Mouse (Mus musculus) heart, postnatal 4 days (tissue): ENCODE measurements at regions not wholly inside any gene's neighbourhood (a gene's known extent, or its start where the extent isn't known, plus 50 kb on each side); places are given as distances from the start of the nearest gene placed in this dataset.

Source experiments
- DNase-seq: peaks from one replicate; pipeline ENCODE4 v3.0.0; 2021

DNA sequence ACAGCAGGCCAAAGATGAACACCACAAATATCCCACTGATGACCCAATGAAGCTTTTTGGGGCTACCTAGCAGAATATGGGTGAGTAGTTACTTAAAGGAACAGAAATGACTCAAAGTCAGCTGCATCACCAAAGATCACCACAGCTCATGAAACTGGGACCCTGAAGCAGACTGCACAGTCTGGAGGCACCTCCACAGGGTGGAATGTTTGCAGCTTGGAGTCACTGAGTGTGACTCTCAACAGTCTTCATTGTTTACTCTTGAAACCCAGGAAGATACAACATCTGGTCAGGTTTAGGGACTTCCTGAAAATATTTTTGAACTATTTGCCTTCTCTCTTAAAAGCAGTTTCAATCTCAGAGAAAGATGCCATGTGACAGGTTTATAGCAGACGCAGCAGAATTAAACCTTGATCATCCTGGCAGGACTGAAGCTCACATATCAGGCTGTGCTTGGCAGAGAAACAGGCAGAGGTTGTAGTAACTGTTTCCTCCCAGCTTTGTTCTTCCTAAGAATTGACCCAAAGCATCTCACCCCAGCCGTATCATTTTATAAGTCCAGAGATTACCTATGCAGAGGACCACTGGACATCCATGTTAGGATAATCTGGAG lies 944.1 kb upstream of the Adgrl4 start:
- no peak for DNase-seq

DNA sequence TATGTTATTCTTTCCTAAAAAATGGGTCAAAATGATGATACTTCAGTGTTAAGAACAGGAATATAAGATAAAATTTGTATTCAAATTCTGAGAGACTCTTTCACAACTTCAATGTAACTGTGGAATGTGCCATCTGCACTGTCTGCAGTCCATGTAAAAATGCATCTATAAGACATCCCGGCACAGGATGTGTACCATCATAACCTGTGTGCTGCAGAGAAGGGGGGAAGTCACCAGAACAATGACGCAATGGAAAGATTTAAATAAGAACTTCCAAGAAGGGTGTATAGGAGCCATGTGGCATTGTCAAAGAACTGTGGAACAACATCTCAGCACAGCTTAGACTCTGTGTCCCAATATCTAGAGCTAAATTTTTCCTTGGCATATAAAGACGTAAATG lies 906.7 kb upstream of the Adgrl4 start:
- DNase-seq, result no peak

DNA sequence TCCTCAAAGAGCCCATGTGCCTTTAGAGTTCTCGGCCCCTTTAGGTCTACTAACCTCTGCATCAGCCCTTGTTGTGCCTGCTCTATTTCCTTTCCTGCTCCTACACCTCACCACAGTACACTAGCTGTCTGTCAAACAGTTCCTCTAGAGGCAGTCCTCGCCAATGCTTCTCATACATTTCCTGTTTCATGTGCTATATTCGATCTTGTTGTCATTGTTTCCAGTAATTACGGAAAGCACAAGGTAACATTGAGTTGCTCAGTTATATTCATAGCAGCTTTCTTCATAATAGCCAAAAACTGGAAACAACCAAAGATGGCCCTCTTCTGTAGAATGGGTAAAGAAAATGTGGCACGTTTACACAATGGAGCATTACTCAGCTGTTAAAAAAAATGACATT lies 894.6 kb upstream of the Adgrl4 start:
- DNase-seq, result no peak

DNA sequence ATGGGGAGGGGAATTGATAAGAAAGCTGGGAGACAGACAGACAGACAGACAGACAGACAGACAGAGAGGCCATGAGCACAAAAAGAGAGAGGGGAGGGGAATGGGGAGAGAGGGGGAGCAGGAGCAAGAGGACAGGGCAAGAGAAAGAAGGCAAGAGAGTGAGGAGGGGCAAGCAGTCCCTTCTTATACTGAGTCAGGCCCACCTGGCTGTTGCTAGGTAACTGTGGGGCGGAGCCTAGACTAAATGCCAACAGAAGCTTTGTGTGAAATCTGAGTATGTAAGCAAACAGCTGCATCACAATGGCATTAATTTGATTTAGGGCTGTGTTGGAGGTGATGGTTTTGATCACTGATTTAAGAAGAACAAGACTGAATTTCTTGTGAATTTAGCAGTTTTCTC lies 849.2 kb upstream of the Adgrl4 start:
- DNase-seq, result no peak

DNA sequence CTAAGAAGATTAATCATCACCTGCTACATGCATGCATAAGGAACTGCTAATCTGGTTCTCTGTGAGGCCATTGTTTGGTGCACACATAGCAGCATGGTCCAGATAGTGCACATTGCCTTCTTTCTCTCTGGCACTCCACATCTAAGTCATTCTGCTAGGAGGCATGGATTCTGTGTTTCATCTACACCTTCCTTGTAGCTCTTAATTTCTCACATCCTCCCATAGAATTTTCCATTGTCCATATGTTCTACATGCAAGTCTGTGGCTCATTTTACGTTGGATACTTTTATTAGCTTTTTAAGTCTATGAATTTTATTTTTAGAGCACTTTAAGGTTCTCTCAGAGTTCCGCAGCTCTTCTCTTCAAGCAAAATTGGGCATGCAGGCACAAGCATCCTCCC lies 846.7 kb upstream of the Adgrl4 start:
- no peak for DNase-seq

DNA sequence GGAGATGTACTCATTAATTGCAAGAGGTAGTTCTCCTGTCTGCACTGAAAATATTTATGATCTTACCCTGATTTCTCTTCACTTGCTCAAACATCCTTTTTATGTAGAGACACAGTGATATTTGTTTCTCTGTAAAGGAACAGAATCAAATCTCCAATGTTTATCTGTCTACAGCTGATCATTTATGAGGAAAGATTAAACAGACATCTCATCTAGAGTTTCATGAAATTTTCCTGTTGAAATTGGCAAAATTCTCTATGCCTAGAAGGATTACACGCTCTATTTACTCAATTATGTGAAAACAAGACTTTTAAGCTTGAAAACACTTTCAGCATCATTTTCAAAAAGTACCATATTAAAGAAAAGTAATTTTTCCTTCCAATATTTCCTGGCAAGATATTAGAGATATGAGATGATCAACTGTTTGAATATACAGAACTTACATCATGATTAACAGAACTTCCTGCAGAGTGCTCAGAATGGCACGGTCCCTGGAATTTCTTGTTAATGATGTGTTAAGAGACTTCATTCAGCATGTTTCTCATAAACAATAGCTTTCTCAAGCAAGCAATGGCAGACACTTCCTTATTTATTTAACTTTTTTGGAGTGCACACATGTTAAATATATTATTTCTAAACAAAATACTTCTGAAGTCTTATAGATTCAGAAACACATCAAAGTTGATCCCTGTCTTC lies 834.1 kb upstream of the Adgrl4 start:
- no peak for DNase-seq

DNA sequence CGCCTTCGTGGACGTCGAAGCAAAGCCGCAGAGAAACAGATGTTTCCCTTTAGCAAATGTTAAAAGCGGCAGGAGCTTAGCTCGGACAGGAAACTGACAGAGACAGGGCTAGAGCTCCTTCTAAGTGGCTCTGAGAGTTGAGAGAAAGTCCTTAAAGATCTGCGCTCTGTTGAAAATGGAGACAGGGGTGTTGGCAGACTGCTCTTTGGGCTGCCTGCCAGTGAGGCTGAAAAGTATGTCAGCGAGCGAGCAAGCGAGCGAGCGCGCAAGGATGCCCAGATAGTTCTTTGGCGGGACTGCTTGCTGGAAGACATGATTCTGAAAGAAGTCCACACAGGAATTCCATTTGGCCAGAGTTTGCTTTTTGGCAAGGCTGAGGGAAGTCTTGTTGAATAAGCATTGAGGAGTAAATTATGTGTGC lies 827.0 kb upstream of the Adgrl4 start:
- peak; percentile 82 for DNase-seq

DNA sequence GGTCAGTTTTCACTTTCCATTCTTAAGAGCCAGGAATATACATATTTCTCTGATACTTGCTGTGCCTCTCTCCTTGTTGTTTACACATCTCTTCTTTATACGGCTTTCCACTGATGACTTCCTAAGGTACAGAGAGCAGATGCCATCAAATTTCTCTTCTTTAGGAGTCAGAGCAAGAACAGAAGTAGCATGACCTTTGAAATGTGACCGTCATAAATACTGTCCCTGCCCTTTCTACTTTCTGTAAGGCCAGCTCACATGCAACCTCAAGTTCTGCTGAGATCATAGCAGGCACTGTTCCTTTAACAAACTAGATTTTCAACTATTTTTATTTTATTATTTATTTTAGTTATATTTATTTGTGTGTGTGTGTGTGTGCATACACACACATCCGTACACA lies 800.1 kb upstream of the Adgrl4 start:
- no peak for DNase-seq

DNA sequence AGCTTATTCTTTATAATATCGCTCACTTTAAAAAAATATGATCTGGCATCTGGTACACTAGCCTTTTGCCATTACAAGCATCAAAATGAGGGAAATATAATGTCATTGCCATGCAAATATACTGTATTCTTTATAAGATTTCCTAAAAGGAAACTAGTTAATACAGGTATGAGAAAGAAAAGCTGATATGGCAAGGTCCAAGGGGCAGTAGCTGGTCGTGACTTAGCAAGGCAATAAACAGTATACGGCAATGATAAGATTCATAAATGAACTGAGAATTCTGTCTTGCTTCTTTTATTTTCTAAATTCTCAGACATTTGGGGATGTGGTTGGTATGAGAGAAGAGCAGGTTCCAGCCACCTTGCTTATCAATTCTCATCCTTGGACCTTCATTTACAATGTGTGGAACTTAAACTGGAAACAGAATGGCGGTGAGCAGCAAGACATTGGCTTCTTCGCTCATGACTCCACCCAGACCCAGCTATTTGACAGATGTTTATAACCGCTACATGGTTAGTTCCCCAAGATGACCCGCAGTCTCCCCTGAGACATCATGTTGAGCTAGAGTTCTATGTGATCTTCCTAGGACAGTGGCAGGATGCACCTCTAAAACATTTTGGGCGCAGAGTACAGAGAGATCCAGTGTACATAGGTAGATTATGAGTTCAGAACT lies 797.5 kb upstream of the Adgrl4 start:
- no peak for DNase-seq

DNA sequence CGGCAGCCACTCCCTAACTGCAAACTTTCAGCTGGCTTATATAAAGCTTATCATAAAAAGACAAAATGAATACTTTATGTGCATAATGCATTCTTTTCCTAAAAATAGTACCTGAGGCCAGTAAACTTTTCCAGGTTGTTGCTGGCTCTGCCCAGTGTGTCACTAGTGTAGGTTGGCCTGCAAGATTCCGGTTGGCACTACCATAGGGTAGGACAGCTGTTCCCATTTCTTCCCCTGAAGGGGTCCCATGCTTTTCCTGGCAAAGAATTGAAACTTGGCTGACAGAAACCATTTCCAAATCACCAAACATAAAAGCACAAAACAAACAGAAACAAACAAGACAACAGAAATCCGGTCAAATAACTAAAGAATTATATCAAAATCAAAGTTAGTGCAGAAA lies 789.6 kb upstream of the Adgrl4 start:
- no peak for DNase-seq

DNA sequence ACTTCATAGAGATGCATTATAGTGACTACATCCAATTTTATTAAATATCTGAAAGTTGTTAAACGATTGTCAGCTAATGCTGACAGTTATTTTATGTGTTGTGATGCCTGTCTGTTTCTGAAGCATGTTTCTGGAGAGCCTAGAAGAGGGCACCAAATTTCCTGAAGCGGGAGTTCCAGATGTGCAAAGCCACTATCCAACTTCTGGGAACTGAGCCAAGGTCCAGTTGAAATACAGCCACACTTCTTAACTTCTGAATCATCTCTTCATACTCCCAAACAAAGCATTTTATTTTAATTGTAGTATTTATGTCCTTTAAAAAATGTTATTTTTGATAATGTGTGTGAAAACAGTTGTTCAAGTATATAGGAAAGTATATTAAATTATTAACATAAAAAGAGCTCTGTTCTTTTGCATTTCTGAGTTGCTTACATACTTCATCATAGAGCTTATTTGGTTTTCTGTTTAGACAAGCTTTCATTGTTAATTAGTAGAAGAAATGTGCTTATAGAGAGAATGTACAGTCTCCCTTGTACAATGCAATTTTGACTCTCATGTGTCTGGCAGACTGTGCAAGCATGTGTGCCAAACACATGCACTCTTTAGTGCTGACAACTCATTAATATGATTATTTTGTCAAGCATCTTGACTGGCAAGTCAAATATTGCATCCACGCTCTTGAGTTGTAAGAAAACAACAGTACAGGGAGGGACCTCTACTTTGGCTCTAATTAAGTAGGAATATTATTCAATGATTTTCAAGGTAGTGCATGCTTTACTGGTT lies 787.7 kb upstream of the Adgrl4 start:
- peak; percentile 4 for DNase-seq

DNA sequence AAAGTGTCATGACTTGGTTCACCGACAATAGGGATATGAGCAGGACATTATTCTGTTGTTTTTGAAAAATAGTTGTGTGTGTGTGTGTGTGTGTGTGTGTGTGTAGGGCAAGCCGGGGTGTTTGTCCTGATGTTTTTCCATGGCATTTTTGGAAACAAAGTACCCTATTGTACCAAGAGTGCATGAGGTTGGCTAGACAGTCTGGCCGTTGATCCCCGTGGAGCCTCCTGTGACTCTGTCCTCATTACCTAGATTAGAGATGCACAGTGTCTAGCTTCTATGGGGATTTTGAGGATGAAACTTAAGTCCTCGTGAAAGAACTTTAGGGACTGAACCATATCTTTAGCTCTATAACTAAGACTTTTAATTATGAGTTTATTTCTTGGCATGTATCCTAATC lies 741.9 kb upstream of the Adgrl4 start:
- no peak for DNase-seq

DNA sequence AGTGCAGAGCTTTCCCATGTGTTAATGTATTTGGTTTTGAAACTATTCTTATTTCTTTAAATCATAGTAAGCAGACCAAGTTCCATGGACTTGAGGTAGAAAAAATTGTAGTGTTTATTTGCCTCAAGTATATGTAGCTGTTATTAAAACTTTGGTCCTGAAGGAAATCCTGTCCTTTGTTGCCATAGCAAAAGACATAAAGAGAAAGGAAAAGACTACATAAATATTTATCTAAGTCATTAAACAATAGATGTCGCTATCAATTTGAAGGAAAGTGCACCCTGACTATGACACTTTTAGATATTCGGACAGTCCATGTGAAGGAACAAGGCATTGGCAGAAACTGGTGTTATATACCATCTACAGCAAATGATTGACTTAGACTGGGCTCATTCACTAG lies 737.7 kb upstream of the Adgrl4 start:
- DNase-seq, result no peak
